Mouse (Mus musculus) midbrain, embryonic 16.5 days (tissue): ENCODE data around the gene Ltbr. TPM values are rescaled to one million over a fixed set of nuclear protein-coding genes. Genes with fewer than 3 reads are reported as not detected.

Experiments used
- ATAC-seq: fragments of 200-750 bp; cut with Nextera tagmentation; 2 replicates; pipeline ENCODE4 v1.8.0; 2017; ENCODE audit warnings: moderate TSS enrichment
- H3K27ac ChIP-seq: fragments of 300-500 bp; sonication (generic); 2 replicates; pipeline ENCODE4 v1.5.1; 2014; ENCODE audit warnings: mild to moderate bottlenecking, low read length, mixed read lengths
- H3K27me3 ChIP-seq: fragments of 300-500 bp; sonication (generic); 2 replicates; pipeline ENCODE4 v1.6.1; 2014; ENCODE audit warnings: low read depth, low read length, mixed read lengths; ENCODE audit not compliant: control insufficient read depth, insufficient read depth
- H3K36me3 ChIP-seq: fragments of 300-500 bp; sonication (generic); 2 replicates; pipeline ENCODE4 v1.6.1; 2014; ENCODE audit warnings: mild to moderate bottlenecking, low read length, moderate library complexity, mixed read lengths; ENCODE audit not compliant: control insufficient read depth, insufficient read depth
- H3K4me1 ChIP-seq: fragments of 300-500 bp; sonication (generic); 2 replicates; pipeline ENCODE4 v1.6.1; 2014; ENCODE audit warnings: mild to moderate bottlenecking, low read length, mixed read lengths; ENCODE audit not compliant: control insufficient read depth, insufficient read depth
- H3K4me2 ChIP-seq: fragments of 300-500 bp; sonication (generic); 2 replicates; pipeline ENCODE4 v1.6.1; 2014; ENCODE audit warnings: mild to moderate bottlenecking, low read length, mixed read lengths
- H3K4me3 ChIP-seq: fragments of 300-500 bp; sonication (generic); 2 replicates; pipeline ENCODE4 v1.5.1; 2014; ENCODE audit warnings: low read depth, mild to moderate bottlenecking, low read length, moderate library complexity, mixed read lengths
- H3K9ac ChIP-seq: fragments of 300-500 bp; sonication (generic); 2 replicates; pipeline ENCODE4 v1.6.1; 2014; ENCODE audit warnings: low read depth, low read length, mixed read lengths
- H3K9me3 ChIP-seq: fragments of 300-500 bp; sonication (generic); replicated peaks from 2 replicates; pipeline ENCODE4 v1.6.1; 2014; ENCODE audit warnings: mild to moderate bottlenecking, low read length, mixed read lengths; ENCODE audit not compliant: control insufficient read depth, poor library complexity, severe bottlenecking
- WGBS: fragments of 180-500 bp; shearing (Covaris S2); extraction: QIAGEN DNeasy Blood & Tissue Kit; methylation state at CpG from one replicate; pipeline ENCODE4 v1.1.7; 2014; 5-methylcytosine and 5-hydroxymethylcytosine counted together
- polyA plus RNA-seq: library from polyadenylated mRNA; unstranded; fragments of >200 nt; fragmentation: Nextera tagmentation; extraction: Ambion mirVana; gene quantifications from 2 replicates; pipeline ENCODE4 v1.2.1, GENCODE M21; 2015

Gene Ltbr
- polyA plus RNA-seq, 1 experiment from 2014 or later, result 16.0 TPM

DNA sequence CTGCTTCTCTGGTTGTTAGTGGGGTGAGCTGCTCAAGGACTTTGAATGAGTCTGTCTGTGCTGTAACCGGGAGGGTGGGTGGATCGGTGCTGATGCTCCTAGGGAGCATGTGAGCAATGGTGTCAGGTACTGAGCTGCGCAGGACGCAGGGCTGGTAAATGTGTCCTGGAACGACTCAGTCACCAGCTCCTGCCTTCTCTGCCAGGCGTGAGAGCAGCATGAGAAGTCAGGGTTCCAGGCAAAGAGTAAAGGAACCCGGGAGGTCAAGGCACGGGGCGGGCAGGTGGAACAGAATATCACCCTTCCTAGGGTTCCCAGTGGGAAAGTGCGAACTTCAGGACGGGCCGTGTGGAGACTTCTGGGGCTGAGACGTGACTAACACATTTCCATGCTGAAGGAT is 47.6 kb downstream of the Ltbr start:
- H3K9me3 ChIP-seq, result no peaks in the 10 kb centered on the region
- H3K4me3 ChIP-seq, result no peak overlapping the region
- no peak overlapping the region for H3K9ac ChIP-seq
- H3K4me1 ChIP-seq, result no peaks in the 10 kb centered on the region
- H3K27me3 ChIP-seq, result no peaks in the 10 kb centered on the region; the same call in 1 of the 2 replicates
- no peak overlapping the region for H3K27ac ChIP-seq
- WGBS, result 76% methylated on average over 13 of the region's 13 CpGs
- no peak for ATAC-seq
- H3K4me2 ChIP-seq, result no peak overlapping the region
- no peaks in the 10 kb centered on the region for H3K36me3 ChIP-seq

DNA sequence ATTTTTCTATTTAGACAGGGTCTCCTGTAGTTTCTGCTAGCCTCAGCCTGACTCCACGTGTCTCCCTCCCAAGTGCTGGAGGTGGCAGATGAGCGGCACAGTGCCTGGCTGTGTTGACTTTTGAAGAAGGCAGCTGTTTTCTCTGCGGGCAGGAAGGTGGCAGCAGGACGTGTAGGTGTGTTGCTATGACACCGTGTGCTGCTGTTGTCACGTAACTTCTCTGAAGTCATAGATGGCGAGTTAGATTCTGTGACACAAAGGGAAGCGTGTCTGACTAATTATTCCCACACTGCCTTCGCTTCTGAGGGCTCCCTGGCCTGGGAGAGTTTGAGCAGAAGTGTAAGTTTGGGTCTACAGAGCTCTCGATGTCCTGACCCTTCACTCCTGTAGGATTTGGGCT is 48.4 kb downstream of the Ltbr start:
- Histone ChIP-seq H3K27ac (no peak overlapping the region), H3K4me2 (no peak overlapping the region), H3K4me1 (no peaks in the 10 kb centered on the region), H3K27me3 (no peaks in the 10 kb centered on the region; the same call in 1 of the 2 replicates), H3K9ac (no peak overlapping the region), H3K36me3 (no peaks in the 10 kb centered on the region), H3K4me3 (no peak overlapping the region), H3K9me3 (no peaks in the 10 kb centered on the region)
- no peak for ATAC-seq
- 58% methylated on average over 10 of the region's 10 CpGs for WGBS

DNA sequence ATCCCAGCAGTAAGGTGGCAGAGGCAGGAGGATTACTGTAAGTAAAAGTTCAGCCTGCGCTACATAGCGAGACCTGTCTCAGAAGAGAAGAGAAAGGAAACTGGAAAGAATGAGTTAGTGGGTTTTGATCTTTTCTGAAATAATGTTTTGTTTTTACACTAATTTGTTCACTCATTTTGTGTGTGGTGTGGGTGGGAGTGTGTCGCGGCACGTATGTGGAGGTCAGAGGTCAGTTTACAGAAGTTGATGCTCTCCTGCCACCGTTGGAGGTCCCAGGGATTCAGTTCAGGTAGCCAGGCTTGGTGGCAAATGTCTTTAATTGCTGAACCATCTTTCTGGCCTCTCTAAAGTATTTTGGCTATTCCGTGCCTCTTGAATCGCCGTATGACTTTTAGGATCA is 49.5 kb downstream of the Ltbr start:
- no peak overlapping the region for H3K9ac ChIP-seq
- no peak overlapping the region for H3K27ac ChIP-seq
- H3K4me1 ChIP-seq, result no peaks in the 10 kb centered on the region
- no peaks in the 10 kb centered on the region for H3K27me3 ChIP-seq
- no peaks in the 10 kb centered on the region for H3K9me3 ChIP-seq
- 90% methylated on average over 9 of the region's 9 CpGs for WGBS
- H3K36me3 ChIP-seq, result no peaks in the 10 kb centered on the region
- no peak for ATAC-seq
- H3K4me3 ChIP-seq, result no peak overlapping the region
- H3K4me2 ChIP-seq, result no peak overlapping the region

DNA sequence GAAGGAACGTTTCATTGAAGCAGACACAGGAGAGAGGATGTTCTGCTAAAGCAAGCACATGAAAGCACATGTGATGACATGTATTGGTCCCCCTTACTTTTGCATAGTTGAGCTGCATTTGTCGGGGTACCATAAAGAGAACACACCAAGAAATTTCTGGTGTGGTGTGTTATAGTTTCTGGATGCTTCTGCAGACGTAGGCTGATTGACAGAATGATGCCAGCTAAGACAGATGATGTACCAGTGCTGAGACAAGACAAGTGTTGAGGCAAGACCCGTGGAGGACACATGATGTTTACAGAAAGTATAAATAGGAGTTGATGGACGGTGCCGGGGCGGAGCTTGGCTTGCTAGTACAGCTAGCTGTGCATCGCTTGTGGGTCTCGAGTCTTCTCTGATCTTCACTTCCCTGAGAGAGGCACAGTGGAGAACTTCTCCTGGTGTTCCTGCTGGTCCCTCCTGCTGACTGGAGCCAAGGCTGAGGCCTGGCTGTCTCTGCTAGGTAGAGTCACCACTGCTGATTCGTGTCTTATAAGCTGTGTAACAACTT is 53.6 kb downstream of the Ltbr start:
- no peak overlapping the region for H3K4me2 ChIP-seq
- no peaks in the 10 kb centered on the region for H3K36me3 ChIP-seq
- no peak overlapping the region for H3K4me3 ChIP-seq
- H3K27me3 ChIP-seq, result no peaks in the 10 kb centered on the region
- WGBS, result 85% methylated on average over 10 of the region's 10 CpGs
- H3K4me1 ChIP-seq, result no peaks in the 10 kb centered on the region
- no peak overlapping the region for H3K9ac ChIP-seq
- no peak for ATAC-seq
- no peak overlapping the region for H3K27ac ChIP-seq
- H3K9me3 ChIP-seq, result no peaks in the 10 kb centered on the region

Other genes with a start within 250 kb of the Ltbr start
- 0.45 and 0.60 TPM in 2 replicates for gene Lpar5, start 246.0 kb downstream of the Ltbr start, polyA plus RNA-seq
- gene Chd4, start 217.9 kb downstream of the Ltbr start, polyA plus RNA-seq, result 59.7 and 74.3 TPM in 2 replicates
- 49.2 and 49.3 TPM in 2 replicates for gene Nop2, start 182.0 kb downstream of the Ltbr start, polyA plus RNA-seq
- 21.1 and 21.2 TPM in 2 replicates for gene Iffo1, start 168.6 kb downstream of the Ltbr start, polyA plus RNA-seq
- gene Gapdh, start 147.4 kb downstream of the Ltbr start, polyA plus RNA-seq, result 1,326 and 1,443 TPM in 2 replicates
- gene Ncapd2, start 122.2 kb downstream of the Ltbr start, polyA plus RNA-seq, result 39.4 and 41.2 TPM in 2 replicates
- gene Mrpl51, start 122.1 kb downstream of the Ltbr start, polyA plus RNA-seq, result 132 TPM in 2 replicates
- gene Vamp1, start 98.3 kb downstream of the Ltbr start, polyA plus RNA-seq, result 14.2 and 21.2 TPM in 2 replicates
- 7.4 and 8.3 TPM in 2 replicates for gene Tapbpl, start 82.0 kb downstream of the Ltbr start, polyA plus RNA-seq
- 1.1 and 2.0 TPM in 2 replicates for gene Cd27, start 76.9 kb downstream of the Ltbr start, polyA plus RNA-seq
- not detected in 2 replicates for gene Tuba3a, start 27.8 kb downstream of the Ltbr start, polyA plus RNA-seq
- 0.67 and 1.1 TPM in 2 replicates for gene Scnn1a, start 6.8 kb upstream of the Ltbr start, polyA plus RNA-seq
- gene Tnfrsf1a, start 35.5 kb upstream of the Ltbr start, polyA plus RNA-seq, result 11.0 and 11.2 TPM in 2 replicates
- gene Plekhg6, start 66.9 kb upstream of the Ltbr start, polyA plus RNA-seq, result 0.20 and 0.44 TPM in 2 replicates
- 61.7 and 88.0 TPM in 2 replicates for gene Cd9, start 180.9 kb upstream of the Ltbr start, polyA plus RNA-seq
- gene Vwf, start 232.9 kb upstream of the Ltbr start, polyA plus RNA-seq, result 8.4 and 9.8 TPM in 2 replicates